Mouse (Mus musculus) cerebellum, postnatal 4 days (tissue): ENCODE measurements around the gene Fez1.

Source experiments
- DNase-seq, 2 experiments: peaks; one replicate each; pipeline ENCODE4 v3.0.0; 2022; ENCODE audit warnings: low spot score in 2 of 2, mixed read lengths in 1 of 2

The Fez1 gene

GRCm38 (mm10) chr9:36833914-36834313 lies 12.2 kb downstream of the Fez1 start:
- DNase-seq = peak in 1 of 2 experiments; percentile 42

GRCm38 (mm10) chr9:36846346-36846745 lies 24.7 kb downstream of the Fez1 start:
- no peak for DNase-seq

- no peak for DNase-seq
Observed at GRCm38 (mm10) chr9:36848661-36849060, 27.0 kb downstream of the Fez1 start.

GRCm38 (mm10) chr9:36850091-36850490 lies 28.4 kb downstream of the Fez1 start:
- DNase-seq = no peak

- DNase-seq = no peak
Observed at GRCm38 (mm10) chr9:36852175-36852574, 30.5 kb downstream of the Fez1 start.

- no peak for DNase-seq
Observed at GRCm38 (mm10) chr9:36856351-36856750, 34.7 kb downstream of the Fez1 start.

GRCm38 (mm10) chr9:36857476-36858117 lies 35.9 kb downstream of the Fez1 start:
- no peak for DNase-seq

- peak in 1 of 2 experiments; percentile 65 for DNase-seq
Observed at GRCm38 (mm10) chr9:36858677-36859076, 37.0 kb downstream of the Fez1 start.

- DNase-seq = no peak
Observed at GRCm38 (mm10) chr9:36862576-36862975, 40.9 kb downstream of the Fez1 start.

GRCm38 (mm10) chr9:36863694-36864093 lies 42.0 kb downstream of the Fez1 start:
- no peak for DNase-seq

- no peak for DNase-seq
Observed at GRCm38 (mm10) chr9:36864862-36865813, 43.5 kb downstream of the Fez1 start.

- DNase-seq = no peak
Observed at GRCm38 (mm10) chr9:36868662-36869061, 47.0 kb downstream of the Fez1 start.

GRCm38 (mm10) chr9:36870263-36870662 lies 48.6 kb downstream of the Fez1 start:
- DNase-seq = no peak

GRCm38 (mm10) chr9:36873796-36874195 lies 52.1 kb downstream of the Fez1 start:
- DNase-seq = no peak

GRCm38 (mm10) chr9:36876313-36876712 lies 54.6 kb downstream of the Fez1 start:
- no peak for DNase-seq

- no peak for DNase-seq
Observed at GRCm38 (mm10) chr9:36876787-36877186, 55.1 kb downstream of the Fez1 start.

GRCm38 (mm10) chr9:36881615-36882014 lies 60.0 kb downstream of the Fez1 start:
- DNase-seq = no peak

- DNase-seq = no peak
Observed at GRCm38 (mm10) chr9:36882034-36882745, 60.5 kb downstream of the Fez1 start.

- DNase-seq = no peak
Observed at GRCm38 (mm10) chr9:36883569-36883968, 61.9 kb downstream of the Fez1 start.

GRCm38 (mm10) chr9:36885237-36885636 lies 63.6 kb downstream of the Fez1 start:
- no peak for DNase-seq

- DNase-seq = peak; percentile 41 to 58
Observed at GRCm38 (mm10) chr9:36890552-36890951, 68.9 kb downstream of the Fez1 start.

GRCm38 (mm10) chr9:36893413-36893990 lies 71.8 kb downstream of the Fez1 start:
- DNase-seq = no peak
